Comparison of ENCODE assay signal across 8 mouse cellular contexts in the genomic region with DNA sequence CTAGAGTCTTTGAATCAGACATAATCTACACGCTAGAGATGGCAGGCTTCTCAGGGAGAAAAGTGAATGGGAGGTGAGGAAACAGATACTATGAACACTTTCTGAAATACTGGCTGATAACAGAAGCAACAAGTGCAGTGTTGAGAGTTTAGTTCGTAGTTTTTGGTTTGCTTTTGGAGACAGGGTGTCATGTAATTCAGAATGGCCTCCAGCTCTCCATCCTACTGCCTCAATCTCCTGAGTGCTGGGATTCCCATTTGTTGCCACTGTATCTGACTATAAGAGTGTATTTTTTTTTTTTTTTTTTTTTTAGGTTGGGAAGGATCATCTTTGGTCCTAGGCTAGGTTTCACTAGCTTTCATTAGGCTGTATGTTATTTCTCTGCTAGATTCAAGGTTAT. TPM values are rescaled to one million over a fixed set of nuclear protein-coding genes. Genes with fewer than 3 reads are reported as not detected.
DNase-seq lines count a peak whose midpoint lies in the region; ATAC-seq and TF ChIP-seq lines count a peak whose summit lies in the region.
"Had no signal": no experiment of that assay in that cellular context is flagged by ENCODE, and none has a peak within 500 bp of the region (broad histone marks: within the 10 kb centered on the region; RNA-seq: fewer than 3 reads in every experiment).

No protein-coding gene starts in this region.

- ATAC-seq in liver, embryonic 11.5 days (replicated peaks; ENCODE audit: low FRiP score), result no peak
- ATAC-seq in forebrain, embryonic 11.5 days (replicated peaks; ENCODE audit: low FRiP score), result no peak
- ATAC-seq in hindbrain, postnatal 0 days, result no peak
- ATAC-seq in neural tube, embryonic 12.5 days (ENCODE audit: low FRiP score, low read depth), result no peak

- peak; percentile 27 for DNase-seq in liver, embryonic 11.5 days (ENCODE audit: low spot score)
- no peak for DNase-seq in liver
- DNase-seq in forebrain, embryonic 11.5 days (ENCODE audit: low spot score), result no peak
- DNase-seq in hindbrain, postnatal 0 days (ENCODE audit: low spot score), result no peak
- DNase-seq in B cell, adult 2 months, result no peak
- DNase-seq in adrenal gland, adult 2 months, result no peak
- DNase-seq: cerebellum, adult 11-12 months had no signal

- H3K4me2 ChIP-seq in liver, embryonic 11.5 days, result peak overlapping the region; percentile 87
- H3K4me2 ChIP-seq in forebrain, embryonic 11.5 days (ENCODE audit: low read depth, low read length, severe bottlenecking), result 0 out of 2 replicates have a peak overlapping the region, but pooled peaks have one; percentile 16
- peak overlapping the region; percentile 95 for H3K4me2 ChIP-seq in hindbrain, postnatal 0 days (ENCODE audit: low read depth, low read length)
- peak overlapping the region; percentile 87 for H3K4me2 ChIP-seq in neural tube, embryonic 12.5 days (replicated peaks)

- peak overlapping the region; percentile 79 for H3K27ac ChIP-seq in liver, embryonic 11.5 days (ENCODE audit: low read depth, low read length)
- H3K27ac ChIP-seq in forebrain, embryonic 11.5 days (ENCODE audit: low read depth, low read length), result no peak overlapping the region
- H3K27ac ChIP-seq in hindbrain, postnatal 0 days, result no peak overlapping the region
- H3K27ac ChIP-seq in neural tube, embryonic 12.5 days, result no peak overlapping the region

- peaks cover 34% of the 10 kb centered on the region for H3K36me3 ChIP-seq in liver, embryonic 11.5 days (ENCODE audit: control insufficient read depth, insufficient read depth, low read length)
- H3K36me3 ChIP-seq in forebrain, embryonic 11.5 days (ENCODE audit: control insufficient read depth, insufficient read depth, low read length), result peaks cover 6% of the 10 kb centered on the region; the same call in 1 of the 2 replicates
- H3K36me3 ChIP-seq in hindbrain, postnatal 0 days (ENCODE audit: insufficient read depth, low read length), result peaks cover 31% of the 10 kb centered on the region
- peaks cover 51% of the 10 kb centered on the region for H3K36me3 ChIP-seq in neural tube, embryonic 12.5 days

- WGBS in liver, embryonic 11.5 days, result 43% methylated on average over 2 of the region's 2 CpGs
- WGBS in forebrain, embryonic 11.5 days, result 97% methylated on average over 2 of the region's 2 CpGs
- 83% methylated on average over 2 of the region's 2 CpGs for WGBS in hindbrain, postnatal 0 days
- 81% methylated on average over 2 of the region's 2 CpGs for WGBS in neural tube, embryonic 12.5 days

- H3K9me3 ChIP-seq in liver, embryonic 11.5 days (ENCODE audit: control insufficient read depth, low read length), result no peaks in the 10 kb centered on the region
- H3K9me3 ChIP-seq in forebrain, embryonic 11.5 days (ENCODE audit: control insufficient read depth, low read length), result no peaks in the 10 kb centered on the region
- no peaks in the 10 kb centered on the region for H3K9me3 ChIP-seq in hindbrain, postnatal 0 days (ENCODE audit: low read length)
- H3K9me3 ChIP-seq in neural tube, embryonic 12.5 days, result no peaks in the 10 kb centered on the region

- TF ChIP-seq CTCF in hindbrain, postnatal 0 days (IDR thresholded peaks at IDR 0.05; ENCODE audit: low read depth), result no peak

- peak overlapping the region; percentile 92 for H3K4me3 ChIP-seq in liver, embryonic 11.5 days (ENCODE audit: low read depth, low read length)
- H3K4me3 ChIP-seq in forebrain, embryonic 11.5 days (ENCODE audit: low read depth, low read length), result no peak overlapping the region
- no peak overlapping the region for H3K4me3 ChIP-seq in hindbrain, postnatal 0 days (ENCODE audit: low read length)
- H3K4me3 ChIP-seq in neural tube, embryonic 12.5 days, result no peak overlapping the region

- H3K4me1 ChIP-seq in liver, embryonic 11.5 days (replicated peaks; ENCODE audit: control insufficient read depth, insufficient read depth, low read length), result peaks cover 26% of the 10 kb centered on the region
- H3K4me1 ChIP-seq in forebrain, embryonic 11.5 days (replicated peaks; ENCODE audit: control insufficient read depth, insufficient read depth, low read length), result peaks cover 2% of the 10 kb centered on the region; the same call in 1 of the 2 replicates
- H3K4me1 ChIP-seq in hindbrain, postnatal 0 days (ENCODE audit: insufficient read depth, low read length), result 0 out of 2 replicates have a peak, but pooled peaks cover 5% of the 10 kb centered on the region
- H3K4me1 ChIP-seq in neural tube, embryonic 12.5 days, result peaks cover 21% of the 10 kb centered on the region

- 0 out of 2 replicates have a peak overlapping the region, but pooled peaks have one; percentile 30 for H3K9ac ChIP-seq in liver, embryonic 11.5 days (ENCODE audit: low read depth, low read length)
- no peak overlapping the region for H3K9ac ChIP-seq in forebrain, embryonic 11.5 days (ENCODE audit: low read length)
- H3K9ac ChIP-seq in hindbrain, postnatal 0 days (replicated peaks; ENCODE audit: low read length), result no peak overlapping the region
- H3K9ac ChIP-seq in neural tube, embryonic 12.5 days, result no peak overlapping the region

- H3K27me3 ChIP-seq in liver, embryonic 11.5 days (replicated peaks; ENCODE audit: control insufficient read depth, insufficient read depth, low read length), result no peaks in the 10 kb centered on the region
- no peaks in the 10 kb centered on the region for H3K27me3 ChIP-seq in forebrain, embryonic 11.5 days (ENCODE audit: control insufficient read depth, insufficient read depth, low read length)
- H3K27me3 ChIP-seq in hindbrain, postnatal 0 days (ENCODE audit: insufficient read depth, low read length), result no peaks in the 10 kb centered on the region
- no peaks in the 10 kb centered on the region for H3K27me3 ChIP-seq in neural tube, embryonic 12.5 days (replicated peaks)

RNA-seq across cellular contexts. Expression of a gene that starts 1.1 kb away (rescaled TPM):
- polyA plus RNA-seq in liver, embryonic 11.5 days (2014; fragmentation: Nextera tagmentation; extraction: Ambion mirVana), result 42.3 and 52.3 TPM in 2 replicates
- 40.6 and 41.4 TPM in 2 replicates for polyA plus RNA-seq in forebrain, embryonic 11.5 days (2014; fragmentation: Nextera tagmentation; extraction: Ambion mirVana)
- total RNA-seq in hindbrain, postnatal 0 days (2014; rRNA removed), result 14.5 TPM in 2 replicates
- polyA plus RNA-seq in hindbrain, postnatal 0 days (2015; fragmentation: Nextera tagmentation; extraction: Ambion mirVana), result 18.9 and 20.8 TPM in 2 replicates
- polyA plus RNA-seq in neural tube, embryonic 12.5 days (2016; fragmentation: Nextera tagmentation; extraction: Ambion mirVana), result 31.4 and 32.3 TPM in 2 replicates
- total RNA-seq in adrenal gland, adult 2 months (2021), result 10 to 100 TPM; 14.8 to 17.6 TPM
- polyA plus RNA-seq in adrenal gland, adult 2 months (2012; rRNA removed), result 7.9 and 9.2 TPM in 2 replicates

RNA-seq across cellular contexts. Expression of a gene that starts 1.9 kb away (rescaled TPM):
- polyA plus RNA-seq in liver, embryonic 11.5 days (2014; fragmentation: Nextera tagmentation; extraction: Ambion mirVana), result 221 and 231 TPM in 2 replicates
- polyA plus RNA-seq in forebrain, embryonic 11.5 days (2014; fragmentation: Nextera tagmentation; extraction: Ambion mirVana), result 221 and 242 TPM in 2 replicates
- total RNA-seq in hindbrain, postnatal 0 days (2014; rRNA removed), result 128 and 134 TPM in 2 replicates
- 159 and 165 TPM in 2 replicates for polyA plus RNA-seq in hindbrain, postnatal 0 days (2015; fragmentation: Nextera tagmentation; extraction: Ambion mirVana)
- polyA plus RNA-seq in neural tube, embryonic 12.5 days (2016; fragmentation: Nextera tagmentation; extraction: Ambion mirVana), result 220 and 230 TPM in 2 replicates
- total RNA-seq in adrenal gland, adult 2 months (2021), result 100 to 1,000 TPM; 139 to 166 TPM
- 82.1 and 87.8 TPM in 2 replicates for polyA plus RNA-seq in adrenal gland, adult 2 months (2012; rRNA removed)

RNA-seq across cellular contexts. Expression of a gene that starts 5.9 kb away (rescaled TPM):
- polyA plus RNA-seq in liver, embryonic 11.5 days (2014; fragmentation: Nextera tagmentation; extraction: Ambion mirVana), result 229 and 244 TPM in 2 replicates
- 196 and 204 TPM in 2 replicates for polyA plus RNA-seq in forebrain, embryonic 11.5 days (2014; fragmentation: Nextera tagmentation; extraction: Ambion mirVana)
- 83.8 and 111 TPM in 2 replicates for total RNA-seq in hindbrain, postnatal 0 days (2014; rRNA removed)
- polyA plus RNA-seq in hindbrain, postnatal 0 days (2015; fragmentation: Nextera tagmentation; extraction: Ambion mirVana), result 120 and 124 TPM in 2 replicates
- 165 and 171 TPM in 2 replicates for polyA plus RNA-seq in neural tube, embryonic 12.5 days (2016; fragmentation: Nextera tagmentation; extraction: Ambion mirVana)
- total RNA-seq in adrenal gland, adult 2 months (2021), result 100 to 1,000 TPM; 231 to 239 TPM
- 639 and 733 TPM in 2 replicates for polyA plus RNA-seq in adrenal gland, adult 2 months (2012; rRNA removed)

RNA-seq across cellular contexts. Expression of a gene that starts 13.7 kb away (rescaled TPM):
- 77.3 and 80.0 TPM in 2 replicates for polyA plus RNA-seq in liver, embryonic 11.5 days (2014; fragmentation: Nextera tagmentation; extraction: Ambion mirVana)
- polyA plus RNA-seq in forebrain, embryonic 11.5 days (2014; fragmentation: Nextera tagmentation; extraction: Ambion mirVana), result 53.9 and 62.7 TPM in 2 replicates
- total RNA-seq in hindbrain, postnatal 0 days (2014; rRNA removed), result 64.6 and 74.7 TPM in 2 replicates
- polyA plus RNA-seq in hindbrain, postnatal 0 days (2015; fragmentation: Nextera tagmentation; extraction: Ambion mirVana), result 47.1 and 53.7 TPM in 2 replicates
- 37.4 and 40.3 TPM in 2 replicates for polyA plus RNA-seq in neural tube, embryonic 12.5 days (2016; fragmentation: Nextera tagmentation; extraction: Ambion mirVana)
- 100 to 1,000 TPM; 113 to 129 TPM for total RNA-seq in adrenal gland, adult 2 months (2021)
- polyA plus RNA-seq in adrenal gland, adult 2 months (2012; rRNA removed), result 200 and 305 TPM in 2 replicates

RNA-seq across cellular contexts. Expression of a gene that starts 49.2 kb away (rescaled TPM):
- polyA plus RNA-seq in liver, embryonic 11.5 days (2014; fragmentation: Nextera tagmentation; extraction: Ambion mirVana), result 5.0 and 5.8 TPM in 2 replicates
- polyA plus RNA-seq in forebrain, embryonic 11.5 days (2014; fragmentation: Nextera tagmentation; extraction: Ambion mirVana), result 21.3 and 21.4 TPM in 2 replicates
- 96.9 and 109 TPM in 2 replicates for total RNA-seq in hindbrain, postnatal 0 days (2014; rRNA removed)
- polyA plus RNA-seq in hindbrain, postnatal 0 days (2015; fragmentation: Nextera tagmentation; extraction: Ambion mirVana), result 6.0 and 6.6 TPM in 2 replicates
- 20.4 and 20.6 TPM in 2 replicates for polyA plus RNA-seq in neural tube, embryonic 12.5 days (2016; fragmentation: Nextera tagmentation; extraction: Ambion mirVana)
- 1 to 10 TPM; 4.4 to 8.2 TPM for total RNA-seq in adrenal gland, adult 2 months (2021)
- 8.2 and 9.5 TPM in 2 replicates for polyA plus RNA-seq in adrenal gland, adult 2 months (2012; rRNA removed)

Comparison
In these comparisons a context has a peak if more than half of its experiments do, and no peak if none do; other contexts are left out.
1. H3K4me2 ChIP-seq: peak in every context shown above with its lines; median percentile 95 in hindbrain, postnatal 0 days; 87 in liver, embryonic 11.5 days; 87 in neural tube, embryonic 12.5 days; 16 in forebrain, embryonic 11.5 days.